Mouse (Mus musculus): ENCODE results near the gene Mcoln2. TPM values are rescaled to one million over a fixed set of nuclear protein-coding genes. Genes with fewer than 3 reads are reported as not detected.
A peak's percentile ranks its signal among the peaks of the same experiment; 100 is the strongest.

The Mcoln2 gene
- total RNA-seq, 1 experiment from 2014 or later: 27.8 TPM

DNA sequence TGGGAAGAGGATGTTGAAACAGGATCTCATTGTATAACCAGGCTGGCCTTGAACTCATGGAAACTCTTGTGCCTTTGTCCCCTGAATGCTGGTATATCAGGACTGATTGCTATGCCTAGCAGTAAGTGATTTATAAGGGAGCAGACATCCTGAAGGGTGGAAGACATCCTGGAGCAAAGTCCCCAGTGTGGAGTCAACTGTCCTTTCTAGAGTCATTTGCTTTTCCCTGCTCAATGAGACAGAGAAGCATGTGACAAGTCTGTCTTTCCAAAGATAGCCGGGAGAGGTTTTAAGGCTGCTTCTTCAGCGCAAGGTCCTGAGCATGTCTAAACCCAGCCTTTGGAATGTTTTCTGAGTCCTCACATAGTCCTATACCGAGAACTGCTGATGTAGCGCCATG is 19.7 kb downstream of the Mcoln2 start:
- no peak for ATAC-seq (replicated peaks in 1 of 2; ENCODE audit: insufficient read depth in 1 of 2, low FRiP score in 2 of 2, low TSS enrichment in 1 of 2, low read depth in 1 of 2, poor library complexity in 2 of 2, severe bottlenecking in 2 of 2)

- no peak for ATAC-seq (replicated peaks in 1 of 2; ENCODE audit: insufficient read depth in 1 of 2, low FRiP score in 2 of 2, low TSS enrichment in 1 of 2, low read depth in 1 of 2, poor library complexity in 2 of 2, severe bottlenecking in 2 of 2)
Observed at GRCm38 (mm10) chr3:146173030-146173429, 23.4 kb downstream of the Mcoln2 start.

- no peak for ATAC-seq (replicated peaks in 1 of 2; ENCODE audit: insufficient read depth in 1 of 2, low FRiP score in 2 of 2, low TSS enrichment in 1 of 2, low read depth in 1 of 2, poor library complexity in 2 of 2, severe bottlenecking in 2 of 2)
Observed at GRCm38 (mm10) chr3:146174215-146174614, 24.6 kb downstream of the Mcoln2 start.

GRCm38 (mm10) chr3:146177295-146177694 is 27.7 kb downstream of the Mcoln2 start:
- ATAC-seq (replicated peaks in 1 of 2; ENCODE audit: insufficient read depth in 1 of 2, low FRiP score in 2 of 2, low TSS enrichment in 1 of 2, low read depth in 1 of 2, poor library complexity in 2 of 2, severe bottlenecking in 2 of 2): no peak

GRCm38 (mm10) chr3:146177748-146178582 is 28.3 kb downstream of the Mcoln2 start:
- ATAC-seq (replicated peaks in 1 of 2; ENCODE audit: insufficient read depth in 1 of 2, low FRiP score in 2 of 2, low TSS enrichment in 1 of 2, low read depth in 1 of 2, poor library complexity in 2 of 2, severe bottlenecking in 2 of 2): peak; percentile 82

GRCm38 (mm10) chr3:146180341-146180740 is 30.7 kb downstream of the Mcoln2 start:
- ATAC-seq (replicated peaks in 1 of 2; ENCODE audit: insufficient read depth in 1 of 2, low FRiP score in 2 of 2, low TSS enrichment in 1 of 2, low read depth in 1 of 2, poor library complexity in 2 of 2, severe bottlenecking in 2 of 2): no peak

DNA sequence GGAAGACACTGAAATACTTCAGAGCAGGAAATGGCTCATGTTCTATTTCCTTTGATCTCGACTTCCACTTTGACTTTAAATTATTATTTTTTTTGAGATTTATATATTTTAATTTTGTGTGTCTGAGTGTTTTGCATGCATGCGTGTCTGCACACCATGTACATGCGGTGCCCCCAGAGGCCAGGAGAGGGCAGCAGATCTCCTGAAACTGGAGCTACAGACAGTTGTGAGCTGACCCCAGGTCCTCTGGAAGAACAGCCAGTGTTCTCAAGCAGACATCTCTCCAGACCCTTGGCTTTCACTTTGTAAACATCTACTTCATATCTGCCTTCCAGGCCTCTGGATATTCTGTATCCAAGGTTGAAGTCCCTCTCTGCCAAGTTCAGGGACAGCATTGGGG is 31.4 kb downstream of the Mcoln2 start:
- peak in 1 of 2 experiments; percentile 54; a peak in 1 of 4 replicates for ATAC-seq (replicated peaks in 1 of 2; ENCODE audit: insufficient read depth in 1 of 2, low FRiP score in 2 of 2, low TSS enrichment in 1 of 2, low read depth in 1 of 2, poor library complexity in 2 of 2, severe bottlenecking in 2 of 2)

GRCm38 (mm10) chr3:146184992-146185657 is 35.5 kb downstream of the Mcoln2 start:
- ATAC-seq (replicated peaks in 1 of 2; ENCODE audit: insufficient read depth in 1 of 2, low FRiP score in 2 of 2, low TSS enrichment in 1 of 2, low read depth in 1 of 2, poor library complexity in 2 of 2, severe bottlenecking in 2 of 2): peak; percentile 47 to 59; a peak in 1 of 4 replicates

GRCm38 (mm10) chr3:146186033-146186432 is 36.4 kb downstream of the Mcoln2 start:
- no peak for ATAC-seq (replicated peaks in 1 of 2; ENCODE audit: insufficient read depth in 1 of 2, low FRiP score in 2 of 2, low TSS enrichment in 1 of 2, low read depth in 1 of 2, poor library complexity in 2 of 2, severe bottlenecking in 2 of 2)

DNA sequence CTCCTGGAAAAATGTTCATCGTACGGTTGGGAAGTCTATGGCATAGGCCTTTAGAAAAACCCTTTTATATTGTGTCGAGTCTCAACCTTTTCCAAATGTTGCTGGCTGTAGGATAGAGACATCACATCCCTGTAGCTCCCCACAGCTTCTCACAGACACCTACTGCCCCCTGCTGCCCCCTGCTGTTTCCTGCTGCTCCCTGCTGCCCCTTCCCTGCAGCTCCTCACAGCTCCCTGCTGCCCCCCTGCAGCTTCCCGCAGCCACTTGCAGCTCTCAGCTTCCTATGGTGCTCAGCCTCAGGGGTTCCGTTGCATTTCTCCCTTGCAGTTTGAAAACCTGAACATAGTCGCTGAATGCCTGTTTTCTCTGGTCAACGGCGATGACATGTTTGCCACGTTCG is 40.3 kb downstream of the Mcoln2 start:
- no peak for ATAC-seq (replicated peaks in 1 of 2; ENCODE audit: insufficient read depth in 1 of 2, low FRiP score in 2 of 2, low TSS enrichment in 1 of 2, low read depth in 1 of 2, poor library complexity in 2 of 2, severe bottlenecking in 2 of 2)

- no peak for ATAC-seq (replicated peaks in 1 of 2; ENCODE audit: insufficient read depth in 1 of 2, low FRiP score in 2 of 2, low TSS enrichment in 1 of 2, low read depth in 1 of 2, poor library complexity in 2 of 2, severe bottlenecking in 2 of 2)
Observed at GRCm38 (mm10) chr3:146192507-146192906, 42.9 kb downstream of the Mcoln2 start.

DNA sequence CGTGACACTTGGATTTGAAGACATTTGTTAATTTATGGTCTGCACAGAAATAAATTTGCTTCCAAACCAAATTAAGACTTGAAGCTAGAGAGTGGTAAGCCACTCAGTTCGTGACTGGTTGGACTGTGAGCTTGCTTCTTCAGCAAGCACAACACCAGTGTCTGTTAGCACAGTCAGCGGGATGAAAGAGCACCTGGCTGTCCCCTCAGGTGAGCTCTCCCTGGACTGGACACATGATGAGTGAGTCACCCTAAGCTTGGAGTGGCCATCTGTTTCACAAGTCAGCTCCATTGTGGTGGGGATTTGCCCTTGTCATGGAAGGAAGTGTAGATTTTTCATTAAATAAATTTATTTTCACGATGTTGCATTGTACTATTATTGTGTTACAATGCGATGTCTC is 45.5 kb downstream of the Mcoln2 start:
- no peak for ATAC-seq (replicated peaks in 1 of 2; ENCODE audit: insufficient read depth in 1 of 2, low FRiP score in 2 of 2, low TSS enrichment in 1 of 2, low read depth in 1 of 2, poor library complexity in 2 of 2, severe bottlenecking in 2 of 2)

- no peak for ATAC-seq (replicated peaks in 1 of 2; ENCODE audit: insufficient read depth in 1 of 2, low FRiP score in 2 of 2, low TSS enrichment in 1 of 2, low read depth in 1 of 2, poor library complexity in 2 of 2, severe bottlenecking in 2 of 2)
Observed at GRCm38 (mm10) chr3:146196301-146196700, 46.7 kb downstream of the Mcoln2 start.

GRCm38 (mm10) chr3:146196780-146197743 is 47.4 kb downstream of the Mcoln2 start:
- no peak for ATAC-seq (replicated peaks in 1 of 2; ENCODE audit: insufficient read depth in 1 of 2, low FRiP score in 2 of 2, low TSS enrichment in 1 of 2, low read depth in 1 of 2, poor library complexity in 2 of 2, severe bottlenecking in 2 of 2)

GRCm38 (mm10) chr3:146197785-146198184 is 48.2 kb downstream of the Mcoln2 start:
- no peak for ATAC-seq (replicated peaks in 1 of 2; ENCODE audit: insufficient read depth in 1 of 2, low FRiP score in 2 of 2, low TSS enrichment in 1 of 2, low read depth in 1 of 2, poor library complexity in 2 of 2, severe bottlenecking in 2 of 2)

GRCm38 (mm10) chr3:146198803-146199481 is 49.3 kb downstream of the Mcoln2 start:
- ATAC-seq (replicated peaks in 1 of 2; ENCODE audit: insufficient read depth in 1 of 2, low FRiP score in 2 of 2, low TSS enrichment in 1 of 2, low read depth in 1 of 2, poor library complexity in 2 of 2, severe bottlenecking in 2 of 2): no peak

GRCm38 (mm10) chr3:146199486-146199885 is 49.9 kb downstream of the Mcoln2 start:
- no peak for ATAC-seq (replicated peaks in 1 of 2; ENCODE audit: insufficient read depth in 1 of 2, low FRiP score in 2 of 2, low TSS enrichment in 1 of 2, low read depth in 1 of 2, poor library complexity in 2 of 2, severe bottlenecking in 2 of 2)

Data from hematopoietic stem cell, adult 5-6 weeks (primary cell).